Mouse (Mus musculus) limb, embryonic 11.5 days (tissue): ENCODE measurements around the gene Gpr61. TPM values are rescaled to one million over a fixed set of nuclear protein-coding genes. Genes with fewer than 3 reads are reported as not detected.

ENCODE experiments used
- ATAC-seq: fragments of 200-750 bp; cut with Nextera tagmentation; 2 replicates; pipeline ENCODE4 v1.8.0; 2017; ENCODE audit warnings: low read depth; ENCODE audit not compliant: insufficient number of reproducible peaks, low FRiP score, low TSS enrichment
- DNase-seq: peaks from one replicate; pipeline ENCODE4 v3.0.0-alpha.2; 2015; ENCODE audit warnings: low spot score
- H3K27ac ChIP-seq: fragments of 300-500 bp; sonication (generic); replicated peaks from 2 replicates; pipeline ENCODE4 v1.5.1; 2014; ENCODE audit warnings: low read depth, mild to moderate bottlenecking, low read length
- H3K27me3 ChIP-seq: fragments of 300-500 bp; sonication (generic); 2 replicates; pipeline ENCODE4 v1.6.1; 2014; ENCODE audit warnings: mild to moderate bottlenecking, low read length, mixed read lengths; ENCODE audit not compliant: control insufficient read depth, insufficient read depth
- H3K36me3 ChIP-seq: fragments of 300-500 bp; sonication (generic); 2 replicates; pipeline ENCODE4 v1.6.1; 2014; ENCODE audit warnings: mild to moderate bottlenecking, low read length, moderate library complexity, mixed read lengths; ENCODE audit not compliant: control insufficient read depth, insufficient read depth
- H3K4me1 ChIP-seq: fragments of 300-500 bp; sonication (generic); 2 replicates; pipeline ENCODE4 v1.6.1; 2014; ENCODE audit warnings: low read length, mixed read lengths; ENCODE audit not compliant: control insufficient read depth, insufficient read depth
- H3K4me2 ChIP-seq: fragments of 300-500 bp; sonication (generic); 2 replicates; pipeline ENCODE4 v1.6.1; 2014; ENCODE audit warnings: low read depth, mild to moderate bottlenecking, moderate library complexity; ENCODE audit not compliant: severe bottlenecking
- H3K4me3 ChIP-seq: fragments of 300-500 bp; sonication (generic); 2 replicates; pipeline ENCODE4 v1.5.1; 2014; ENCODE audit warnings: low read depth, low read length
- H3K9ac ChIP-seq: fragments of 300-500 bp; sonication (generic); 2 replicates; pipeline ENCODE4 v1.6.1; 2014; ENCODE audit warnings: mild to moderate bottlenecking, low read length
- H3K9me3 ChIP-seq: fragments of 300-500 bp; sonication (generic); 2 replicates; pipeline ENCODE4 v1.6.1; 2016; ENCODE audit warnings: low read length; ENCODE audit not compliant: control insufficient read depth
- WGBS: fragments of 180-500 bp; shearing (Covaris S2); extraction: QIAGEN DNeasy Blood & Tissue Kit; methylation state at CpG from one replicate; pipeline ENCODE4 v1.1.7; 2014; 5-methylcytosine and 5-hydroxymethylcytosine counted together
- polyA plus RNA-seq: library from polyadenylated mRNA; unstranded; fragments of >200 nt; fragmentation: Nextera tagmentation; extraction: Ambion mirVana; gene quantifications from 2 replicates; pipeline ENCODE4 v1.2.1, GENCODE M21; 2014

Gpr61 gene
- polyA plus RNA-seq, 1 experiment from 2014 or later: 0.29 TPM

DNA sequence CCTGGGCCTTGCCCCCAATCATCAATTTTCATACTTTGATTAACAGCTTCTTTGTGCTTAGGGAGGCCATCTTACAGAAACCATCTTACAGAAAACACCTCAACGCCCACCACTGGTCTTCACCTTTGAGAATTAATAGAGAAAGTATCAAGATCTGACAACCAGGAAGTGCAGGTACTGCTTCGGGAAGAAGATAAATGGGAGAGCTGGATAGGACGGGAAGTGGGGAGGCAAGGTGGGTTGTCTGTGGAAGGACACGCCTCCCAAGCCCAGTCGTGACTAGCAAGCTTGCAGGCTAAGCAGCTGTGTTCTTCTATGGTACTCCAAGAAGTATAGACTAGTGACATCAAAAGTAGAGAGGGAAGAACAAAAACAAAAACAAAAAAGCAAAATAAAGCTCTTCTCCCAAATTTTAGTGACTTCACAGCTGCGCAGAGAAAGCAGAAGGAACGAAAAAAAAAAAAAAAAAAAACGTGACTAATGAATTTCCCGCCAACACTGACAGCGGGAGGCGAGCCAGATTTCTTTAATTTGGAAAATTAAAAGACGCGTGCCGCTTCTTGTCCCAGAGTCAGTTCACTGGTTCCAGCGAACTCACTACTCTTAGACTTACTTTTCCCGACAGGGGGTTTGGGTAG, 30.9 kb upstream of the Gpr61 start:
- Histone ChIP-seq H3K4me2 (peak overlapping the region; percentile 98), H3K4me1 (peaks cover 6% of the 10 kb centered on the region; the same call in 1 of the 2 replicates), H3K27me3 (0 out of 2 replicates have a peak, but pooled peaks cover 8% of the 10 kb centered on the region), H3K9me3 (no peaks in the 10 kb centered on the region), H3K9ac (peak overlapping the region; percentile 67; the same call in 1 of the 2 replicates), H3K4me3 (peak overlapping the region; percentile 65), H3K36me3 (no peaks in the 10 kb centered on the region), H3K27ac (no peak overlapping the region)
- DNase-seq (no peak), ATAC-seq (no peak)
- 4% methylated on average over 16 of the region's 16 CpGs for WGBS

DNA sequence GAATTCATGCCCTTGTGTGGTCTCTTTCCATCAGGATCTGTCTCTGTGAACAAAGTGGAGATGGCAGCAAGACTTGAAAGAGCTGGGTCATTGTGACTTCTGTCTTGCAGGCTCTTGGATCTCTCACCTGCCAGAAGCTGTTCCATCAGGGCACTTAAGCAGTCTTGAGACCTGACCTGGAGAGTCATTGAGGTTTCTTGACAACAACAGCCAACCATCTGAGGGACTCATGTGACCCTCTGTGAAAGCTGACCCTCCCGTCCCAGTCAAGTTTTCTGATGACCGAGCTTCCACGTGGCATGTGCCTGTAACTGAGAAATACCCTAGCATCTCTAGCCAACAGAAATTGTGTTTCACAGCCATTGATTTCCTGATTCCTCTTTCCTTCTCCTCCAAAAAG, 30.1 kb upstream of the Gpr61 start:
- H3K27me3 ChIP-seq: 0 out of 2 replicates have a peak, but pooled peaks cover 8% of the 10 kb centered on the region
- H3K4me3 ChIP-seq: no peak overlapping the region
- DNase-seq (no peak), ATAC-seq (no peak)
- WGBS: 73% methylated on average over 3 of the region's 3 CpGs
- H3K4me1 ChIP-seq: peaks cover 6% of the 10 kb centered on the region; the same call in 1 of the 2 replicates
- H3K9ac ChIP-seq: no peak overlapping the region
- H3K9me3 ChIP-seq: no peaks in the 10 kb centered on the region
- H3K36me3 ChIP-seq: no peaks in the 10 kb centered on the region
- H3K27ac ChIP-seq: no peak overlapping the region
- H3K4me2 ChIP-seq: no peak overlapping the region

DNA sequence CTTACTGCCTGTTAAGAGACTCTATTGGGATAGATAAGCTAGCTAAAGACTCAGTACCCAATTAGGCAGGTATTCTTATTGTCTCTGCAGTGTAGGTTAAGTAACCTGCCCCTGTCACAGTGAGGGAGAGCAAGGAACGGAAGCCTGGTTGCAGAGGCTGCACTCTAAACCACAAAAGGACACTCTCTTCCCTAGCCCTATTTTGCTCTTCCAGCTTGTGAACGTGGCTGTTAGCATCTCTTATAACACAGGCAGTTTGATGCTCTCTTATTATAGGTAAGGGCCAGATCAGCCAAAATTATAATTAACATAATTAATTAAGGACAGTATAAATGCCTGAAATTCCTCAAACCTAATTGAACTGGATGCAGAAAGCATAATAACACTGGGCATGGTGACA, 25.8 kb upstream of the Gpr61 start:
- H3K4me2 ChIP-seq: no peak overlapping the region
- 42% methylated on average over 2 of the region's 2 CpGs for WGBS
- H3K27me3 ChIP-seq: no peaks in the 10 kb centered on the region
- DNase-seq: no peak
- H3K9me3 ChIP-seq: no peaks in the 10 kb centered on the region
- H3K4me1 ChIP-seq: no peaks in the 10 kb centered on the region
- H3K36me3 ChIP-seq: no peaks in the 10 kb centered on the region
- H3K9ac ChIP-seq: no peak overlapping the region
- no peak overlapping the region for H3K4me3 ChIP-seq
- no peak overlapping the region for H3K27ac ChIP-seq
- ATAC-seq: no peak

DNA sequence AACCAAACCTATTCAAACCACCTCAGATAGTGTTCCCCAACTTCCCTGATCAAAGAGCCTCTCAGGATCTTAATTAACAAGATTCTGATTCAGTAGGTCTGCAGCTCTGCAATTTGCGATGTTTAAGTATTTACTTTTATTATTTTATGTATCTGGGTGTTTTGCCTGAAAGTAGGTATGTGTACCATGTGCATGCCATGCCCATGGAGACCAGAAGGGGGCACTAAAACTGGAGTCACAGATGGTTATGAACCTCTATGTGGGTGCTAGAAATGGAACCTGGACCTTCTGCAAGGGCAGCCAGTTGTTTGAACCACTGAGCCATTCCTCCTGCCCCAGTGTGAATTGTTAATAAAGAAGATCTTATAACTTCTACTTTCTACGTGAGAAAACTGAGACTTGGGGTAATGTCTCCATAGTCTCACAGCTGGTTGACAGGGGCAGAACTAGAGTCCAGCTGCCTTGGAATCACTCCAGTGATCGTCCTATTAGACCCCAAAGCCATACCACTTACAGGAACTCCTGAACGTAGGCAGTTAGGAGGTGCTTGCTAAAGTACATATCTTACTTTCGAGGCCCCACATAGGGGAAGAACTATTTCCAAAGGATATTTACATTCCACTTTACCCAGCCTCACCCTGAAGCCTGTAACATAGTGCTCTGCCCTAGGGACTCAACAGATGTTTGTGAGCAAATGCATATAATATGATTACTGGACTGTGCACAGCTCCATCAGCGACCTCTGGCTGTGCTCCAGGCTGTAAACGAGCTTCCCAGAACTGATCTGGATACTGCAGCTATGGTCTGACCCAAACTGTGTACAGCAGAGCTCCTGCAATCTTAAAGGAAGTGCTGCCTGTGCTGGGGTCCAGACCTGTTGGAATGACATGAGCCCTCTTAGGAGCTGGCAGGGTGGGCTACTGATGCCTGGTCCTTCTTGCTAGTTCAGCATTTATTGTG, 24.4 kb upstream of the Gpr61 start:
- no peaks in the 10 kb centered on the region for H3K36me3 ChIP-seq
- no peak for ATAC-seq

DNA sequence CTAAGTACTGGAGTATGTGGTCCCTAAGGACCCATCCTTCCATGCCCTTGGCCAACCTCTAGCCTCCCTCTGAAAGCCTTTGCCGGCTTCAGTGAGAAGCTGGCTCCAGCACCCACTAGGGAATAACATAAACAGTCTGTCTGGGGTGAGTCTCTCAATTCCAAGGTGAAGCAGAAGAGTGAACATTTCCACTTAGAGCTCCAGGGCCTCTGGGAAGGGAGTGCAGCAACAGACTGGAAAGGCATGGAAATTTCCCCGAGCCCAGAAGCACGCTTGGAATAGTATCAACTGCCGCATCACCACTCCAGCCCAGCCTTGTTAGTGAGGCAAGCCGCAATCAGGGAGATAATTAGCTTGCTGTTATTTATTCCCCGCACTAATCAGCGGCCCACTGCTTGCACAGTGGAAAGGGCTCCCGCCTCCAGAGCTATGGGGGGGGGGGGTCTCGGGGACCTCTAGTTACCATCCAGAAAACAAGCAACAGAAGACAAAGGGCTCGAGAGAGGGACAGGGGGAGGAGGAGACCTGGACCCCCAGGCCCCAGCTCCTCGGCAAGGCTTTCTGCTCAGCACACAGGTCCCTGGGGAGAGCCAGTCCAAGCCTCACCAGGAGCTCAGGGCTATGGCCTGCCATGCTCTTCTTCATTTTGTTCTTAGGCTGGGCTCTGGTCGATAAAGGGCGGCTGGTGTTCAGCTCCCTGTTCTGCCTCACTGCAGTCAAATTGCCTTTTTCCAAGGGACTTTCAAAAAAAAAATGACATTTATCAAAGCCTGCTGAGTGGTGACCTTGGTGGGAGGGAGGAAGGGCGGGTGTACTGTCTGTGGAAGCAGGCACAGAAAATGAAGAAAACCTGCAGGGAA, 20.2 kb upstream of the Gpr61 start:
- no peak overlapping the region for H3K4me2 ChIP-seq
- no peak overlapping the region for H3K4me3 ChIP-seq
- no peaks in the 10 kb centered on the region for H3K36me3 ChIP-seq
- no peaks in the 10 kb centered on the region for H3K4me1 ChIP-seq
- H3K27me3 ChIP-seq: no peaks in the 10 kb centered on the region
- ATAC-seq (0 out of 2 replicates have a peak, but pooled peaks have one; percentile 42), DNase-seq (no peak)
- H3K9me3 ChIP-seq: no peaks in the 10 kb centered on the region
- 27% methylated on average over 14 of the region's 14 CpGs for WGBS
- H3K9ac ChIP-seq: no peak overlapping the region
- no peak overlapping the region for H3K27ac ChIP-seq

More for the DNA sequence above, 24.4 kb upstream of the Gpr61 start:
- no peaks in the 10 kb centered on the region for H3K4me1 ChIP-seq
- H3K27me3 ChIP-seq: no peaks in the 10 kb centered on the region
- no peak overlapping the region for H3K4me3 ChIP-seq
- 83% methylated on average over 7 of the region's 7 CpGs for WGBS
- H3K9ac ChIP-seq: no peak overlapping the region
- H3K4me2 ChIP-seq: no peak overlapping the region
- DNase-seq: no peak
- no peaks in the 10 kb centered on the region for H3K9me3 ChIP-seq
- H3K27ac ChIP-seq: no peak overlapping the region

DNA sequence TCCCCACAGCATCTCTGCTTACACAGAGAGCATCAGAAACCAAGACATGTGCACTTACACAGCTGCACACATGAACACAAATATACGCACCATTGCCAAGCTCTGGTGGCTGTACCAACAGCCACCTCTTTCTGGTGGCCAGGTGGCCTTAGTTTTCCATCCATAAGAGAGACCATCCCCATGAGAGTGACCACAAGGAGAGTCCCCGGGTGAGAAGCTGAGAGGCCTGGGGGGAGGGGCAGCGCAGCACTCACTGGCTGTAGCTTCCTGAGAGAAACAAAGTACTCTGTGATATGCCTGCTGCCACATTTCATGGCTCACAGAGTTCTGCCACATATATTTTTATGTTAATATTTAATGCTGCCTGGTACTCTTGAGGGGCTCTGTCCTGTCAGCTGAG, 14.5 kb upstream of the Gpr61 start:
- H3K27me3 ChIP-seq: no peaks in the 10 kb centered on the region
- no peak overlapping the region for H3K4me2 ChIP-seq
- peaks cover 39% of the 10 kb centered on the region for H3K4me1 ChIP-seq
- no peaks in the 10 kb centered on the region for H3K36me3 ChIP-seq
- H3K4me3 ChIP-seq: no peak overlapping the region
- ATAC-seq (no peak), DNase-seq (no peak)
- WGBS: 43% methylated on average over 3 of the region's 3 CpGs
- H3K27ac ChIP-seq: no peak overlapping the region
- peak overlapping the region; percentile 43 for H3K9ac ChIP-seq
- no peaks in the 10 kb centered on the region for H3K9me3 ChIP-seq

DNA sequence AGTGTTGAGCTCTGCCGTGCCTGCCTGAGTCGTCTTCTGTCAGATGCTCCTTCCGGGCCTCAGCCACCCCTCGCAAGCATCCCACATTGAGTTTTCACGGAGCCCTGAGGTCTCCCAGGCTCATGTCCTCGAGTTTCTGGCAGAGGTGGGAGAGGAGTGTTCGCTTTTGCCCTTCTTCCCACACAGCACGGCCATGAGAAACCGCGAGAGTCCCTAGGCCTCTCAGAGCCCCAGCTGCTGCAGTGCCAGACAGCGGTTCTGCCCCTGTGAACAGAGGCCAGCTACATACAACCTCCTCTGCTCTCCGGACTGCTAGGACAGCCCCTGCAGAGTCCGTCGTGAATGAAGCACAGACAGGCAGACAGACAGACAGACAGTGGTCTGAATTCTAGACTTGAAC, 12.8 kb upstream of the Gpr61 start:
- no peak overlapping the region; the same call in 1 of the 2 replicates for H3K4me2 ChIP-seq
- peaks cover 39% of the 10 kb centered on the region for H3K4me1 ChIP-seq
- peak overlapping the region; percentile 84 for H3K27ac ChIP-seq
- no peak overlapping the region for H3K4me3 ChIP-seq
- DNase-seq: peak; percentile 52
- WGBS: 24% methylated on average over 14 of the region's 14 CpGs
- H3K9ac ChIP-seq: peak overlapping the region; percentile 40
- H3K36me3 ChIP-seq: no peaks in the 10 kb centered on the region
- no peak for ATAC-seq
- H3K9me3 ChIP-seq: no peaks in the 10 kb centered on the region
- H3K27me3 ChIP-seq: no peaks in the 10 kb centered on the region
